ENCODE assay signal across 13 mouse cellular contexts in genomic region chr14:24785452-24785851, GRCm38 (mm10).
"Had no signal": no experiment of that assay in that cellular context is flagged by ENCODE, and none has a peak within 500 bp of the region (broad histone marks: within the 10 kb centered on the region; RNA-seq: fewer than 3 reads in every experiment).

No protein-coding gene starts in this region.

- H3K27ac ChIP-seq: midbrain, embryonic 10.5 days; midbrain, embryonic 12.5 days; neural tube, embryonic 12.5 days; stomach, embryonic 15.5 days had no signal

- H3K27me3 ChIP-seq: midbrain, embryonic 12.5 days; neural tube, embryonic 12.5 days; stomach, embryonic 15.5 days had no signal

- H3K36me3 ChIP-seq: midbrain, embryonic 10.5 days; midbrain, embryonic 12.5 days; neural tube, embryonic 12.5 days; stomach, embryonic 15.5 days had no signal

- H3K4me3 ChIP-seq: midbrain, embryonic 10.5 days; midbrain, embryonic 12.5 days; neural tube, embryonic 12.5 days; stomach, embryonic 15.5 days had no signal

- DNase-seq: lung, embryonic 14.5 days; lung, postnatal 10 days; lung, postnatal 4 days; midbrain, embryonic 14.5 days; right cerebral cortex, postnatal 14 days; thymus, adult 2 months; thymus, postnatal 25 days; thymus, postnatal 4 days had no signal

- H3K4me2 ChIP-seq: lung, embryonic 14.5 days; midbrain, embryonic 12.5 days; neural tube, embryonic 12.5 days; stomach, embryonic 15.5 days had no signal

- H3K9ac ChIP-seq: lung, embryonic 14.5 days; midbrain, embryonic 12.5 days; neural tube, embryonic 12.5 days; stomach, embryonic 15.5 days had no signal

- ATAC-seq: midbrain, embryonic 16.5 days had no signal

- H3K4me1 ChIP-seq: stomach, embryonic 15.5 days had no signal

- H3K9me3 ChIP-seq: midbrain, embryonic 10.5 days; midbrain, embryonic 12.5 days; neural tube, embryonic 12.5 days; stomach, embryonic 15.5 days had no signal
